ENCODE assay signal across 7 mouse cellular contexts in genomic region chr5:64155861-64156550, GRCm38 (mm10). TPM values are rescaled to one million over a fixed set of nuclear protein-coding genes. Genes with fewer than 3 reads are reported as not detected.
DNase-seq lines count a peak whose midpoint lies in the region; ATAC-seq and TF ChIP-seq lines count a peak whose summit lies in the region.

Gene Tbc1d1, plus strand, starts transcription at chr5:64156305.

- POLR2A ChIA-PET in Patski (lab: Charles Lee) = interaction anchor here (1.6 kb wide), 1 partner anchor 9 kb away, joined by 4 read pairs; no protein-coding TSS in a partner anchor

- no peak within 1 kb of the TSS for H3K4me3 ChIP-seq in stomach, embryonic 14.5 days (ENCODE audit: low read depth, low read length)

- H3K9me3 ChIP-seq in stomach, embryonic 14.5 days (ENCODE audit: control insufficient read depth, low read depth, low read length) = no peaks in the 10 kb centered on the region

- TF ChIP-seq CTCF in Patski (IDR thresholded peaks at IDR 0.05) = no peak

- peak; percentile 5 for ATAC-seq in Patski
- ATAC-seq in inflammation-experienced regulatory T-cells, adult 6 months = no peak
- peak; percentile 43; the same call in 1 of the 2 replicates for ATAC-seq in megakaryocyte-erythroid progenitor cell, adult 5-6 weeks (replicated peaks; ENCODE audit: low FRiP score, low TSS enrichment, poor library complexity, severe bottlenecking)
- ATAC-seq in stomach, embryonic 14.5 days (ENCODE audit: insufficient number of reproducible peaks, insufficient read depth, low FRiP score, low read depth) = peak; percentile 74; the same call in 1 of the 2 replicates

- 14% methylated on average over 11 of the region's 11 CpGs for WGBS in stomach, embryonic 14.5 days

- in situ Hi-C loops in Patski (cut with MboI; ENCODE audit: low pct_unique_long_range_greater_than_20kb) = no loop called here

- H3K27ac ChIP-seq in stomach, embryonic 14.5 days (ENCODE audit: low read length) = peak within 1 kb of the TSS; percentile 89

- peaks cover 6% of the 10 kb centered on the region for H3K27me3 ChIP-seq in Patski
- 0 out of 2 replicates have a peak, but pooled peaks cover 3% of the 10 kb centered on the region for H3K27me3 ChIP-seq in stomach, embryonic 14.5 days (ENCODE audit: control insufficient read depth, insufficient read depth, low read length)

- no peaks in the 10 kb centered on the region for H3K36me3 ChIP-seq in stomach, embryonic 14.5 days (ENCODE audit: control insufficient read depth, insufficient read depth, low read length)

- H3K4me1 ChIP-seq in stomach, embryonic 14.5 days (ENCODE audit: control insufficient read depth, insufficient read depth, low read length) = 0 out of 2 replicates have a peak, but pooled peaks cover 7% of the 10 kb centered on the region

- peak within 1 kb of the TSS; percentile 28 for H3K4me2 ChIP-seq in stomach, embryonic 14.5 days (replicated peaks; ENCODE audit: low read depth, low read length)

- H3K9ac ChIP-seq in stomach, embryonic 14.5 days (replicated peaks; ENCODE audit: low read depth, low read length) = 0 out of 2 replicates have a peak within 1 kb of the TSS, but pooled peaks have one; percentile 18

- no peak for DNase-seq in Patski (ENCODE audit: low read depth, low spot score)
- peak; percentile 58 for DNase-seq in c-Kit-positive CD71-negative TER-119-negative erythroid progenitor cells, embryonic 14.5 days (ENCODE audit: low read depth)
- no peak for DNase-seq in gastrocnemius, postnatal 36 days
- DNase-seq in left cerebral cortex, postnatal 36 days (ENCODE audit: low spot score in 2 of 2) = peak in 1 of 2 experiments; percentile 27

- intact Hi-C loops in gastrocnemius, postnatal 36 days (cut with DNase I) = no loop called here
- intact Hi-C loops in left cerebral cortex, postnatal 36 days (cut with DNase I) = no loop called here

- CTCF ChIA-PET in Patski (lab: Charles Lee) = interaction anchor here (1.6 to 4.8 kb wide), 6 partner anchors 10 to 130 kb away, joined by 4 to 28 read pairs (median 6); no protein-coding TSS in a partner anchor

RNA-seq across cellular contexts. Expression of gene Tbc1d1, which starts in this region (rescaled TPM):
- polyA plus RNA-seq in Patski (2021) = 45.9 TPM
- total RNA-seq in gastrocnemius, postnatal 36 days (2021) = 10 to 100 TPM; 61.5 to 63.0 TPM
- 10 to 100 TPM; 28.0 to 49.0 (median 34.6) TPM for polyA plus RNA-seq in inflammation-experienced regulatory T-cells, adult 6 months (2017; shearing (Covaris generic))
- 10 to 100 TPM; 15.6 to 19.5 TPM for total RNA-seq in left cerebral cortex, postnatal 36 days (2021)
- total RNA-seq in megakaryocyte-erythroid progenitor cell, adult 5-6 weeks (2014; fragmentation: Nextera tagmentation) = 6.7 and 11.3 TPM in 2 replicates
- 15.8 and 15.9 TPM in 2 replicates for total RNA-seq in megakaryocyte-erythroid progenitor cell, adult 5-6 weeks (2017)
- polyA plus RNA-seq in stomach, embryonic 14.5 days (2014; fragmentation: Nextera tagmentation; extraction: Ambion mirVana) = 37.2 and 39.4 TPM in 2 replicates
